In the genomic region with DNA sequence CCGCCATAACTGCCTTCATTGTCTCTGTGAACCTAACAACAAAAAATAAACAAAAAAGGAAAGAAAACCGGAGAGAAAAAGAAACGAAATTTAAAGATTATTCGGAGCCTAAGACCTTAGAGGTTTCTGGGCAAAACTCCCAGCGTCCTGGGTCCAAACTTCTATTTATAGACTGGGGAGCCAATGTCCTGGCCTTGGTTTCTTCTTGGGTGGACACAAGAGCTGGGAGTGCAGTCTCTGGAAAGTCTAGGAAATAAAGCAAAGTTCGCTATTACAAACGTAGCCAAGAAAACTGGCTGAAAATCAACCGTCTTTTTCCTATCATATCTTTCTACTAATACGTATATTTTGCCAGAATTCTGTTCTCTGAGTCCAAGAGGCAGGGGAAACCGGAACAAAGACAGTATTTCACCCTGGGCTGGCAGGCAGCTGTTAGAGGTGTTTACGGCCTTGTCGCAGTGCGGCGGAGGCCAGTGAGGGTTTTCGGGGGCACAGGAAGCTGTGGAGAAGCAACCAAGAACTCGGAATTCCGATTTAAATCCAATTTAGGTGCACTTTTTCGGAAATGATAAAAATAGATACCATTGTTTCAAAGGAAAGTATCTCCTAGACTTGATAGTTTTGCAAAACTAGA, we compare ENCODE assay signal across 16 mouse cellular contexts. TPM values are rescaled to one million over a fixed set of nuclear protein-coding genes. Genes with fewer than 3 reads are reported as not detected.
DNase-seq lines count a peak whose midpoint lies in the region; ATAC-seq lines count a peak whose summit lies in the region.
"Had no signal": no experiment of that assay in that cellular context is flagged by ENCODE, and none has a peak within 500 bp of the region (broad histone marks: within the 10 kb centered on the region; RNA-seq: fewer than 3 reads in every experiment).

No protein-coding gene starts in this region.

- H3K27me3 ChIP-seq in kidney, embryonic 15.5 days: no peaks in the 10 kb centered on the region

- DNase-seq in adrenal gland, postnatal 10 days: peak; percentile 32
- DNase-seq in adrenal gland, postnatal 4 days (ENCODE audit: low spot score in 2 of 2): no peak
- DNase-seq in kidney, adult 11 months: no peak
- peak; percentile 56 for DNase-seq in kidney, postnatal 10 days
- DNase-seq in testis, postnatal 10 days (ENCODE audit: low spot score): peak; percentile 48
- no peak for DNase-seq in frontal cortex, postnatal 25 days (ENCODE audit: low spot score in 2 of 2)
- DNase-seq in left cerebral cortex, postnatal 4 days: no peak
- DNase-seq: spleen, adult 18-20 months; thymus, adult 2 months had no signal

- peak overlapping the region; percentile 96 for H3K27ac ChIP-seq in kidney, embryonic 15.5 days
- H3K27ac ChIP-seq: heart, embryonic 13.5 days had no signal

- intact Hi-C loops in left cerebral cortex, postnatal 4 days (cut with DNase I): no loop called here

- no peaks in the 10 kb centered on the region for H3K9me3 ChIP-seq in kidney, embryonic 15.5 days (replicated peaks)
- H3K9me3 ChIP-seq: heart, embryonic 13.5 days had no signal

- ATAC-seq in kidney, embryonic 15.5 days (replicated peaks; ENCODE audit: low FRiP score): no peak

- 2% methylated on average over 18 of the region's 18 CpGs for WGBS in kidney, embryonic 15.5 days

- no peaks in the 10 kb centered on the region for H3K36me3 ChIP-seq in kidney, embryonic 15.5 days
- H3K36me3 ChIP-seq: heart, embryonic 13.5 days had no signal

- peak overlapping the region; percentile 99 for H3K9ac ChIP-seq in kidney, embryonic 15.5 days
- H3K9ac ChIP-seq: heart, embryonic 13.5 days had no signal

- H3K4me1 ChIP-seq in kidney, embryonic 15.5 days: peaks cover 61% of the 10 kb centered on the region

- H3K4me3 ChIP-seq in kidney, embryonic 15.5 days (replicated peaks): peak overlapping the region; percentile 95
- H3K4me3 ChIP-seq: heart, embryonic 13.5 days had no signal

- H3K4me2 ChIP-seq in kidney, embryonic 15.5 days: peak overlapping the region; percentile 75

RNA-seq across cellular contexts. Expression of gene Hoxd4, which starts 2.5 kb away (rescaled TPM):
- 10 to 100 TPM in 1 of 2 experiments, 1 to 10 TPM in 1; 7.0 to 18.8 TPM for total RNA-seq in adrenal gland, postnatal 10 days (2021)
- 10 to 100 TPM; 21.5 to 29.5 TPM for total RNA-seq in adrenal gland, postnatal 4 days (2021)
- 5.6 and 5.8 TPM in 2 replicates for polyA plus RNA-seq in kidney, embryonic 15.5 days (2015; fragmentation: Nextera tagmentation; extraction: Ambion mirVana)
- total RNA-seq in left cerebral cortex, postnatal 4 days (2021): not detected
- total RNA-seq: common myeloid progenitor, adult 5-6 weeks; left cerebral cortex, adult 8-10 months; monocyte, adult 5-6 weeks had no signal
- polyA plus RNA-seq: heart, embryonic 13.5 days; liver, embryonic 16.5 days had no signal

RNA-seq across cellular contexts. Expression of gene Hoxd3, which starts 2.5 kb away (rescaled TPM):
- under 1 TPM; 0.33 to 0.42 TPM for total RNA-seq in adrenal gland, postnatal 10 days (2021)
- total RNA-seq in adrenal gland, postnatal 4 days (2021): 1 to 10 TPM in 1 of 2 experiments, under 1 TPM in 1; 0.82 to 2.5 TPM
- polyA plus RNA-seq in kidney, embryonic 15.5 days (2015; fragmentation: Nextera tagmentation; extraction: Ambion mirVana): 15.2 and 15.9 TPM in 2 replicates
- not detected for total RNA-seq in left cerebral cortex, postnatal 4 days (2021)
- total RNA-seq: common myeloid progenitor, adult 5-6 weeks; gastrocnemius, adult 18-20 months; left cerebral cortex, adult 8-10 months; monocyte, adult 5-6 weeks had no signal

RNA-seq across cellular contexts. Expression of gene Hoxd8, which starts 9.9 kb away (rescaled TPM):
- total RNA-seq in adrenal gland, postnatal 10 days (2021): 10 to 100 TPM; 25.0 to 26.2 TPM
- 10 to 100 TPM; 43.9 to 55.4 TPM for total RNA-seq in adrenal gland, postnatal 4 days (2021)
- 36.4 and 40.8 TPM in 2 replicates for polyA plus RNA-seq in kidney, embryonic 15.5 days (2015; fragmentation: Nextera tagmentation; extraction: Ambion mirVana)
- under 1 TPM; 0.22 to 0.76 TPM for total RNA-seq in left cerebral cortex, postnatal 4 days (2021)
- total RNA-seq: common myeloid progenitor, adult 5-6 weeks; left cerebral cortex, adult 8-10 months; monocyte, adult 5-6 weeks had no signal

RNA-seq across cellular contexts. Expression of gene Gm28230, which starts 12.3 kb away (rescaled TPM):
- 1 to 10 TPM in 1 of 2 experiments, under 1 TPM in 1; 0.69 to 1.7 TPM for total RNA-seq in adrenal gland, postnatal 10 days (2021)
- 1 to 10 TPM; 1.4 to 3.7 TPM for total RNA-seq in adrenal gland, postnatal 4 days (2021)
- polyA plus RNA-seq in kidney, embryonic 15.5 days (2015; fragmentation: Nextera tagmentation; extraction: Ambion mirVana): 1.7 and 2.3 TPM in 2 replicates
- total RNA-seq in left cerebral cortex, postnatal 4 days (2021): not detected
- total RNA-seq: common myeloid progenitor, adult 5-6 weeks; left cerebral cortex, adult 8-10 months; monocyte, adult 5-6 weeks had no signal
- polyA plus RNA-seq: liver, embryonic 16.5 days had no signal

RNA-seq across cellular contexts. Expression of gene Hoxd9, which starts 16.7 kb away (rescaled TPM):
- total RNA-seq in adrenal gland, postnatal 10 days (2021): 1 to 10 TPM; 4.6 TPM
- total RNA-seq in adrenal gland, postnatal 4 days (2021): 10 to 100 TPM in 1 of 2 experiments, 1 to 10 TPM in 1; 7.1 to 17.8 TPM
- polyA plus RNA-seq in kidney, embryonic 15.5 days (2015; fragmentation: Nextera tagmentation; extraction: Ambion mirVana): 38.1 and 40.7 TPM in 2 replicates
- not detected for total RNA-seq in left cerebral cortex, postnatal 4 days (2021)
- total RNA-seq: common myeloid progenitor, adult 5-6 weeks; left cerebral cortex, adult 8-10 months; monocyte, adult 5-6 weeks had no signal
- polyA plus RNA-seq: heart, embryonic 13.5 days; liver, embryonic 16.5 days had no signal

Comparison
In these comparisons a context has a peak if more than half of its experiments do, and no peak if none do; other contexts are left out.
1. DNase-seq: peak in adrenal gland, postnatal 10 days (single experiment), kidney, postnatal 10 days (single experiment) and testis, postnatal 10 days (single experiment); none in adrenal gland, postnatal 4 days (0 of 2), kidney, adult 11 months (single experiment), frontal cortex, postnatal 25 days (0 of 2) and left cerebral cortex, postnatal 4 days (single experiment).
2. RNA of gene Hoxd4, which starts 2.5 kb away (total RNA-seq): 21.5 to 29.5 TPM in adrenal gland, postnatal 4 days and 7.0 to 18.8 TPM in adrenal gland, postnatal 10 days; not detected in left cerebral cortex, postnatal 4 days; every median in the first group is over 4 times any median in the second.
3. RNA of gene Hoxd8, which starts 9.9 kb away (total RNA-seq): 43.9 to 55.4 TPM in adrenal gland, postnatal 4 days and 25.0 to 26.2 TPM in adrenal gland, postnatal 10 days; 0.22 to 0.76 TPM in left cerebral cortex, postnatal 4 days; every median in the first group is over 10 times any median in the second.